Mouse (Mus musculus) heart, postnatal 0 days (tissue): Measurements from ENCODE around the gene Fxn. TPM values are rescaled to one million over a fixed set of nuclear protein-coding genes. Genes with fewer than 3 reads are reported as not detected.
A peak's percentile ranks its signal among the peaks of the same experiment; 100 is the strongest.

Experiments
- ATAC-seq: fragments of 200-750 bp; cut with Nextera tagmentation; 2 replicates; pipeline ENCODE4 v1.8.0; 2017; ENCODE audit warnings: low read depth, moderate number of reproducible peaks, moderate library complexity; ENCODE audit not compliant: insufficient read depth
- DNase-seq: peaks from one replicate; pipeline ENCODE4 v3.0.0-alpha.2; 2016; ENCODE audit warnings: low spot score
- H3K27ac ChIP-seq: fragments of 300-500 bp; sonication (generic); 2 replicates; pipeline ENCODE4 v1.5.1; 2014; ENCODE audit warnings: low read depth, mild to moderate bottlenecking
- H3K27me3 ChIP-seq: fragments of 300-500 bp; sonication (generic); 2 replicates; pipeline ENCODE4 v1.6.1; 2014; ENCODE audit warnings: low read length, mixed read lengths; ENCODE audit not compliant: control insufficient read depth, insufficient read depth
- H3K36me3 ChIP-seq: fragments of 300-500 bp; sonication (generic); replicated peaks from 2 replicates; pipeline ENCODE4 v1.6.1; 2014; ENCODE audit warnings: low read length, mixed read lengths; ENCODE audit not compliant: control insufficient read depth, insufficient read depth
- H3K4me1 ChIP-seq: fragments of 300-500 bp; sonication (generic); 2 replicates; pipeline ENCODE4 v1.6.1; 2014; ENCODE audit warnings: antibody characterized with exemption; ENCODE audit not compliant: control insufficient read depth, insufficient read depth
- H3K4me2 ChIP-seq: fragments of 300-500 bp; sonication (generic); 2 replicates; pipeline ENCODE4 v1.6.1; 2014; ENCODE audit warnings: low read depth, mild to moderate bottlenecking, low read length, moderate library complexity
- H3K4me3 ChIP-seq: fragments of 300-500 bp; sonication (generic); 2 replicates; pipeline ENCODE4 v1.5.1; 2014; ENCODE audit warnings: low read depth, low read length
- H3K9ac ChIP-seq: fragments of 300-500 bp; sonication (generic); replicated peaks from 2 replicates; pipeline ENCODE4 v1.6.1; 2014; ENCODE audit warnings: low read depth, low read length, mixed read lengths
- H3K9me3 ChIP-seq: fragments of 300-500 bp; sonication (generic); replicated peaks from 2 replicates; pipeline ENCODE4 v1.6.1; 2016; ENCODE audit warnings: low read length; ENCODE audit not compliant: control insufficient read depth
- CTCF ChIP-seq: IDR thresholded peaks from 2 replicates; pipeline ENCODE4 v1.5.1; 2016; ENCODE audit warnings: antibody characterized with exemption, control low read depth, low read depth
- EP300 ChIP-seq: IDR thresholded peaks from 2 replicates; pipeline ENCODE4 v1.6.1; 2016; ENCODE audit warnings: antibody characterized with exemption, low read depth
- WGBS: fragments of 180-500 bp; shearing (Covaris S2); extraction: QIAGEN DNeasy Blood & Tissue Kit; methylation state at CpG from one replicate; pipeline ENCODE4 v1.1.7; 2014; 5-methylcytosine and 5-hydroxymethylcytosine counted together
- polyA plus RNA-seq: library from polyadenylated mRNA; unstranded; fragments of >200 nt; fragmentation: Nextera tagmentation; extraction: Ambion mirVana; gene quantifications from 2 replicates; pipeline ENCODE4 v1.2.1, GENCODE M21; 2015
- total RNA-seq: library from RNA; depleted of rRNA; stranded (reverse); fragments of >200 nt; gene quantifications from 2 replicates; pipeline ENCODE4 v1.2.3, GENCODE M21; 2014; ENCODE audit warnings: low replicate concordance

Gene Fxn
- total and polyA plus RNA-seq, 2 experiments from 2014 or later, result 36.6 to 79.7 TPM

DNA sequence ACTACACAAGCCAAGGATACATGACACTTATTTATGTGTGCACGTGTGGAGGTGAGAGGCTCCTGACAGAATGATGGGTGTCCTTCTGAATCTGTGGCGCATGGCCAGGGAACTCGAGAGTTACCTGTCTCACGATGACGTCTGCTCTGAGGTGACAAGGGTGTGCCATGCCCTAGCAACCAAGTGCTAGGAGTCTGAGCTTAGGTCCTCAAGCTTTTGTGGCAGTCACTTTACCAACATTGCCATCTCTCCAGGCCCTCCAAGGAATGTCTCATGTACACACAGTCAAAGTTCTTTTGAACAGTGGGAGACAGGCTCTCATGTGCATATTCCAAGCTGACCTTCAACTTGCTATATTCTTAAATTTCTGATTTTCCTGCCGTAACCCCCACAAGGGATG lies 22.4 kb downstream of the Fxn start:
- no peak for DNase-seq
- peaks cover 12% of the 10 kb centered on the region for H3K4me1 ChIP-seq
- peak overlapping the region; percentile 48; the same call in 1 of the 2 replicates for H3K27ac ChIP-seq
- H3K4me3 ChIP-seq, result no peak overlapping the region
- ATAC-seq, result no peak
- peaks cover 21% of the 10 kb centered on the region for H3K36me3 ChIP-seq
- no peak overlapping the region for H3K4me2 ChIP-seq
- H3K9me3 ChIP-seq, result no peaks in the 10 kb centered on the region
- no peak for TF ChIP-seq EP300
- no peak for TF ChIP-seq CTCF
- 71% methylated on average over 6 of the region's 6 CpGs for WGBS
- H3K27me3 ChIP-seq, result no peaks in the 10 kb centered on the region
- no peak overlapping the region for H3K9ac ChIP-seq

DNA sequence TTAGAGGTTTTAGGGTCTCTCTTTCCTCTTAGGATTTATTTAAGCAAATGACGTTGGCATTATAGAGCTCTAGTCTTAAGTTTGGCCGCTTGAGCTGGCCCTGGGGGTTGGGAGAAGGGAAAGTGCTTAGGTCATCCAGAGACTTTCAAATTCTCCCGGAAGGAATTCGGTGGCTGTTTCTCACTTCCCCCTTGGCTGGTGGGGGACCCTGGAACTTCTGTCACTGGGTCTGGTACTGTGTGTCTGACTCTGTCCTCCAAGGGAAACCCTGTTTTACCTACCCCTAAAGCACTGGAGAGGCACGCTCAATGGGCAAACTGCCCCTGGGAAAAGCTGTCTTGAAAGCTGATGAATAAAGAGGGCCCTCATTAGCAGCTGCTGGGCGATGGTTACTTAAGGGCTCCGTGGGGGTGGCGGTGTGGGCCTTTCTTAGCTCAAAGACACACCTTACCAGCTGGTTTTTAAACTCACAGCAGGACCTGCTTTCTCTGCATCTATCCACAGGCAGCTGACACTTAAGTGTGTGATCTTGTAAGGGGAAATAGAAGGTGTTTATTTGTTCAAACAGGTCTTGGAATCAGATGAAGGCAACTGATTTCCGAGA lies 26.6 kb downstream of the Fxn start:
- Histone ChIP-seq H3K9me3 (no peaks in the 10 kb centered on the region), H3K27me3 (no peaks in the 10 kb centered on the region), H3K4me1 (peaks cover 19% of the 10 kb centered on the region), H3K4me3 (no peak overlapping the region), H3K9ac (no peak overlapping the region), H3K27ac (no peak overlapping the region), H3K4me2 (no peak overlapping the region), H3K36me3 (no peaks in the 10 kb centered on the region)
- no peak for DNase-seq
- WGBS, result 45% methylated on average over 9 of the region's 9 CpGs
- TF ChIP-seq CTCF (no peak), EP300 (no peak)
- ATAC-seq, result no peak

DNA sequence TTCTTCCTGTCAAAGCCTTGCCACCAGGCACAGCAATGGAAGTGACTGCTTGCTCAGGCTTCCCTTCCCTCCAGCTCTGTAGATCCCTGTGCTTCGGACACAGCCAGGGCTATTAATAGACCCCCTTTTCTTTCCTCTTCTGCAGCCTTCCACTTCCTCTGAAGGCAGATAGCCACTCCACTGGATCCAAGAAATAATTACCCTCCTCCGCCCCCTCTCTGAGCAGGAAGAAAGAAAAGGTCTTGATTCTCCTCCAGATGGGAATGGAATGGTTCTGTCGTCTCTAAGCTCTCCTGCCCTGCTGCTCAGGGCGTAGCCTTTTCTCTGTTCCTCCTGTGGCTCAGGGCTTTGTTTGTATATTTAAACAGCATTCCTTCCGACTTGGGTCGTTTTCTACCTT lies 28.5 kb downstream of the Fxn start:
- WGBS, result 7% methylated on average over 6 of the region's 6 CpGs
- TF ChIP-seq CTCF (no peak), EP300 (peak; percentile 77; the same call in 1 of the 2 replicates)
- Histone ChIP-seq H3K36me3 (no peaks in the 10 kb centered on the region), H3K27ac (peak overlapping the region; percentile 76), H3K9me3 (no peaks in the 10 kb centered on the region), H3K27me3 (no peaks in the 10 kb centered on the region), H3K9ac (no peak overlapping the region; the same call in 1 of the 2 replicates), H3K4me2 (peak overlapping the region; percentile 47), H3K4me1 (peaks cover 11% of the 10 kb centered on the region), H3K4me3 (no peak overlapping the region; the same call in 1 of the 2 replicates)
- ATAC-seq, result peak; percentile 82
- DNase-seq, result peak; percentile 85

DNA sequence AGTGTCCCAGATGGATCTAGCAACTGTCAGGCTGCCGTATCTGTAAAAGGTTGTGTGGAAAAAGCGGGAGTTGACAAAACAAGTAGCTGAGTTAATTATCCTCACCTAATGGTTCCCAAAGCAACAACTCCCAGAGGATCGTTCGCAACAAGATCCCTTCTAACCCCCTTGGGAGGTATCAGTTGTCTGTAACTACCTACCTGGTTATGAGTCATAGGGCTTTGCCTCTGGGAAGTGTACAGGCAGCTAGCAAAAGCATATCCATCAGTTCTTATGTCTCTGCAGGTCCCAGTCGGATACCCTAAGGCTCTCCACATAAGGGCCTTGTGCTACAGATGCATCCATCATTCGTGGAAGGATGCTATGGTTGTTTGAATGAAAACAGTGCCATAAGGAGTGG lies 37.1 kb downstream of the Fxn start:
- no peak overlapping the region for H3K27ac ChIP-seq
- H3K9ac ChIP-seq, result no peak overlapping the region
- TF ChIP-seq CTCF (no peak), EP300 (no peak)
- H3K4me1 ChIP-seq, result no peaks in the 10 kb centered on the region
- H3K9me3 ChIP-seq, result no peaks in the 10 kb centered on the region
- H3K27me3 ChIP-seq, result no peaks in the 10 kb centered on the region
- DNase-seq (no peak), ATAC-seq (no peak)
- WGBS, result 91% methylated on average over 6 of the region's 6 CpGs
- H3K4me3 ChIP-seq, result no peak overlapping the region
- no peaks in the 10 kb centered on the region for H3K36me3 ChIP-seq
- H3K4me2 ChIP-seq, result no peak overlapping the region

DNA sequence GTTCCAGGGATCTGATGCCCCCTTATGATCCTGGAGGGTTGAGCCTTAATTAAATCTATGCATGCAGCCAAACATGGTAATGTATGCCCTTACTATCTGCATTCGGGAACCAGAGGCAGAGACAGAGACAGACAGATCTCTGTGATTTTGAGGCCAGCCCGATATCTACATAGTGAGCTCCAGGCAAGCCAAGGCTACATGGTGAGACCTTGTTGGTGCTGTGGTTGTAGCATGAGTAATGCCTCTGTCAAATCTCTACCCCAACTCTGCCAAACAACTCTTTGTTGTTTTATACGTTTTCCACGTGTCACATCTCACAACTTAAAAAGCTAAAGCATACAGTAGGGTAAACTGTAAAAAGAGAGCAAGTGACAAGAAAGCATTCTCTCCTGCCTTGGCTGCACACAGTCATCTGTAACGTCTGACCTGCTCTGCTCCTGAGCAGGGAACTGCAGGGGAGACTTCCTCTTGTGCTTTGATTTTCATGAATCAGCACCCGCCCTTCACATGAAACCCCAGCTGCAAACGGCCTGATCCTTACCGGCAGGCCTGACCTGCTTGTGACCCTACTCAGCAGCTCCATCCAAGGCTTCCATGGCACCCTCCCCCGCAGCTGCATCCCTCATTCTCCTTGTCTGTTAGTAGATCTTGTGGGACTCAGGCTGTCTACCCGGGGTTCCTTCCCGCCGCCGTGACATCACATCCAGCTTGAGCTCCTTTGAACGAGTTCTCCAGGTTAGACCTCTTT lies 38.4 kb downstream of the Fxn start:
- H3K4me3 ChIP-seq, result no peak overlapping the region
- H3K9ac ChIP-seq, result no peak overlapping the region
- H3K27me3 ChIP-seq, result no peaks in the 10 kb centered on the region
- H3K9me3 ChIP-seq, result no peaks in the 10 kb centered on the region
- WGBS, result 24% methylated on average over 14 of the region's 14 CpGs
- H3K4me2 ChIP-seq, result no peak overlapping the region
- TF ChIP-seq EP300, result no peak
- TF ChIP-seq CTCF, result no peak
- no peak overlapping the region for H3K27ac ChIP-seq
- H3K36me3 ChIP-seq, result no peaks in the 10 kb centered on the region
- ATAC-seq, result peak; percentile 47
- no peaks in the 10 kb centered on the region for H3K4me1 ChIP-seq
- peak; percentile 22 for DNase-seq
